Mouse (Mus musculus): ENCODE results near the gene Diras1. TPM values are rescaled to one million over a fixed set of nuclear protein-coding genes. Genes with fewer than 3 reads are reported as not detected.

The Diras1 gene
- polyA plus RNA-seq, 1 experiment from 2014 or later: 0.08 TPM

- Histone ChIP-seq H3K4me3 (ENCODE audit: low read depth, low read length) (no peak overlapping the region), H3K9me3 (ENCODE audit: low read depth, low read length) (no peaks in the 10 kb centered on the region), H3K36me3 (ENCODE audit: insufficient read depth) (peaks cover 17% of the 10 kb centered on the region; the same call in 1 of the 2 replicates), H3K4me1 (ENCODE audit: insufficient read depth) (no peaks in the 10 kb centered on the region), H3K27me3 (ENCODE audit: insufficient read depth, low read length) (peaks cover 20% of the 10 kb centered on the region), H3K9ac (no peak overlapping the region), H3K27ac (ENCODE audit: low read depth) (no peak overlapping the region), H3K4me2 (no peak overlapping the region)
- DNase-seq (no peak), ATAC-seq (ENCODE audit: insufficient read depth) (no peak)
- 61% methylated on average over 10 of the region's 10 CpGs for WGBS
- TF ChIP-seq CTCF (IDR thresholded peaks at IDR 0.05; ENCODE audit: low read depth): no peak
These were observed 3.6 kb upstream of the Diras1 start for GRCm38 (mm10) chr10:81029031-81029430.

GRCm38 (mm10) chr10:81028219-81028618 lies 2.8 kb upstream of the Diras1 start:
- Histone ChIP-seq H3K27me3 (ENCODE audit: insufficient read depth, low read length) (peaks cover 22% of the 10 kb centered on the region), H3K27ac (ENCODE audit: low read depth) (no peak overlapping the region), H3K4me3 (ENCODE audit: low read depth, low read length) (no peak overlapping the region), H3K4me1 (ENCODE audit: insufficient read depth) (no peaks in the 10 kb centered on the region), H3K9me3 (ENCODE audit: low read depth, low read length) (no peaks in the 10 kb centered on the region), H3K36me3 (ENCODE audit: insufficient read depth) (peaks cover 17% of the 10 kb centered on the region; the same call in 1 of the 2 replicates), H3K4me2 (no peak overlapping the region), H3K9ac (no peak overlapping the region)
- ATAC-seq (ENCODE audit: insufficient read depth): no peak
- TF ChIP-seq CTCF (IDR thresholded peaks at IDR 0.05; ENCODE audit: low read depth): no peak
- no peak for DNase-seq

DNA sequence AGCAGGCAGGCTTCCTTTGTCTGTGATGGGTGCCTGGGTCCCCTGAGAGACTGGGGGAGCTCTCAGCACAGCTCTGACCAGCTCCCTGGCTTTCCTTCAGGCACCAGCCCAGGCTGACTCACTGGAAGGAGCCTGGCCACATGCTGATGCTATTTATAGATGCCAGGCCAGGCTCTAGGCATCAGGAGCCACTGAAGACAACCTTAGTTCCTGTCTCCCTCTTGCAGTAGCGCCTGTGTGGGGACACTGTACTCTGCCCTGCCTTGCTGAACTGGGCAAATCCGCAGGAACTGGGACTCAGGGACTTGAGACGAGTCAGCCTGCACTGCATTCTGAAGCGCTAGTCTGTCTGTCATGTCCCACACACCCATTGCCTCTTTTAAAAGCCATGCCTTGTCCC lies 1.9 kb upstream of the Diras1 start:
- DNase-seq (no peak), ATAC-seq (ENCODE audit: insufficient read depth) (no peak)
- TF ChIP-seq CTCF (IDR thresholded peaks at IDR 0.05; ENCODE audit: low read depth): no peak
- no peaks in the 10 kb centered on the region for H3K4me1 ChIP-seq (ENCODE audit: insufficient read depth)
- peaks cover 25% of the 10 kb centered on the region for H3K27me3 ChIP-seq (ENCODE audit: insufficient read depth, low read length)
- no peak overlapping the region for H3K27ac ChIP-seq (ENCODE audit: low read depth)
- H3K4me3 ChIP-seq (ENCODE audit: low read depth, low read length): no peak overlapping the region
- H3K9me3 ChIP-seq (ENCODE audit: low read depth, low read length): no peaks in the 10 kb centered on the region
- H3K4me2 ChIP-seq: no peak overlapping the region
- H3K9ac ChIP-seq: no peak overlapping the region
- 60% methylated on average over 4 of the region's 4 CpGs for WGBS
- H3K36me3 ChIP-seq (ENCODE audit: insufficient read depth): peaks cover 13% of the 10 kb centered on the region; the same call in 1 of the 2 replicates

DNA sequence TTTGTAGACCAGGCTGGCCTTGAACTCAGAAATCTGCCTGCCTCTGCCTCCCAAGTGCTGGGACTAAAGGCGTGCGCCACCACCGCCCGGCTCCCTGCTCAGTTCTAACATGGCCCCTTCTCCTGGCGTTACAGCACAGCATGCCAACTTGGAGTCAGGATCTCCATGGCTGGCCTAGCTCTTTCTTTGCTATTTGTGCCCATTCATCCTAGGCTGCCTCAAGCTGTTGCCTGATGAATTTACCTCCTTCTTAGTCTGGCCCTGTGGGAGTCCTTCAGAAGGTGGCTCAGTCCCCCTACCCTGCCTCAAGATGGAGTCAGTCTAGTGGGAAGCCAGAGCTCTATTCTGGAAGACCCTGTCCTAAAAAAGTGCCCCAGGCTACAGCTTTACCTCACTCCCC lies 1.4 kb upstream of the Diras1 start:
- no peaks in the 10 kb centered on the region for H3K9me3 ChIP-seq (ENCODE audit: low read depth, low read length)
- no peaks in the 10 kb centered on the region for H3K4me1 ChIP-seq (ENCODE audit: insufficient read depth)
- H3K36me3 ChIP-seq (ENCODE audit: insufficient read depth): peaks cover 11% of the 10 kb centered on the region; the same call in 1 of the 2 replicates
- ATAC-seq (ENCODE audit: insufficient read depth): no peak
- no peak overlapping the region for H3K27ac ChIP-seq (ENCODE audit: low read depth)
- H3K9ac ChIP-seq: no peak overlapping the region
- peaks cover 30% of the 10 kb centered on the region for H3K27me3 ChIP-seq (ENCODE audit: insufficient read depth, low read length)
- DNase-seq: no peak
- 88% methylated on average over 5 of the region's 5 CpGs for WGBS
- H3K4me2 ChIP-seq: no peak overlapping the region
- H3K4me3 ChIP-seq (ENCODE audit: low read depth, low read length): no peak overlapping the region
- no peak for TF ChIP-seq CTCF (IDR thresholded peaks at IDR 0.05; ENCODE audit: low read depth)

DNA sequence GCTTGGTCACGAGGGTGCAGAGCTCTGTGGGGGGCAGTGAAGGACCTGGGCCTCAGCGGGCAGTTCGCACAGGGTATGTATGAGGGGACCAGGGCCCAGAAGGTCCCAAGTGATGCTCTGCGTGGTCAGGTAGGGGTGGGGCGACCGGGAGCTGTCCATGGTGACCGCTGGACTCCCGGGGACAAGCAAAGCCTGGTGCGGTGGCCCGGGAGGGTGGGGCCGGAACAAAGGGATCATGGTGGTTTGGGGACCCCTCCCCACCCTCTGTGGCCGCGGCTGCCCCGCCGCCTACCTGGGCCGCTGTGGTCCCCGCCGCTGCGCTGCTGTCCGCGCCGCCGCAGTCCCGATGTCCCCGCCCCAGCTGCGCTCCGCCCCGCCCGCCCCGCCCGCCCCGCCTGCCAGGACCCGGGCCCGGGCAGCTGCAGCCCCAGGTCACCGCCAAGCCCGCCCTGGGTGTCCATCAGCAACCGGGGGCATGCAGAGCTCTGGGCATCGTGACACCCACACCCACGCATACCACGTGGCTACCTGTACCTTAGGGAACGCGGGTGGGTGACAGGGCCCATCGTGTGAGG lies 328 bp downstream of the Diras1 start:
- Histone ChIP-seq H3K27ac (ENCODE audit: low read depth) (no peak overlapping the region), H3K27me3 (ENCODE audit: insufficient read depth, low read length) (peaks cover 33% of the 10 kb centered on the region), H3K36me3 (ENCODE audit: insufficient read depth) (no peaks in the 10 kb centered on the region), H3K4me1 (ENCODE audit: insufficient read depth) (no peaks in the 10 kb centered on the region), H3K9ac (peak overlapping the region; percentile 23; the same call in 1 of the 2 replicates), H3K4me3 (ENCODE audit: low read depth, low read length) (peak overlapping the region; percentile 20), H3K4me2 (peak overlapping the region; percentile 54), H3K9me3 (ENCODE audit: low read depth, low read length) (no peaks in the 10 kb centered on the region)
- WGBS: 2% methylated on average over 29 of the region's 43 CpGs
- no peak for DNase-seq
- ATAC-seq (ENCODE audit: insufficient read depth): no peak; the same call in 1 of the 2 replicates
- no peak for TF ChIP-seq CTCF (IDR thresholded peaks at IDR 0.05; ENCODE audit: low read depth)

GRCm38 (mm10) chr10:81024346-81024937 lies 1.0 kb downstream of the Diras1 start:
- H3K4me2 ChIP-seq: no peak overlapping the region; the same call in 1 of the 2 replicates
- no peak overlapping the region; the same call in 1 of the 2 replicates for H3K9ac ChIP-seq
- no peaks in the 10 kb centered on the region for H3K36me3 ChIP-seq (ENCODE audit: insufficient read depth)
- no peak for ATAC-seq (ENCODE audit: insufficient read depth)
- no peak overlapping the region for H3K4me3 ChIP-seq (ENCODE audit: low read depth, low read length)
- no peaks in the 10 kb centered on the region for H3K4me1 ChIP-seq (ENCODE audit: insufficient read depth)
- TF ChIP-seq CTCF (IDR thresholded peaks at IDR 0.05; ENCODE audit: low read depth): no peak
- no peak for DNase-seq
- H3K27me3 ChIP-seq (ENCODE audit: insufficient read depth, low read length): peaks cover 33% of the 10 kb centered on the region
- WGBS: 68% methylated on average over 5 of the region's 5 CpGs
- H3K9me3 ChIP-seq (ENCODE audit: low read depth, low read length): no peaks in the 10 kb centered on the region
- no peak overlapping the region for H3K27ac ChIP-seq (ENCODE audit: low read depth)

- Histone ChIP-seq H3K9ac (no peak overlapping the region), H3K36me3 (ENCODE audit: insufficient read depth) (no peaks in the 10 kb centered on the region), H3K27me3 (ENCODE audit: insufficient read depth, low read length) (peaks cover 33% of the 10 kb centered on the region), H3K4me1 (ENCODE audit: insufficient read depth) (no peaks in the 10 kb centered on the region), H3K27ac (ENCODE audit: low read depth) (no peak overlapping the region), H3K4me2 (no peak overlapping the region), H3K9me3 (ENCODE audit: low read depth, low read length) (no peaks in the 10 kb centered on the region), H3K4me3 (ENCODE audit: low read depth, low read length) (no peak overlapping the region)
- ATAC-seq (ENCODE audit: insufficient read depth) (no peak), DNase-seq (peak; percentile 32)
- WGBS: 65% methylated on average over 8 of the region's 8 CpGs
- TF ChIP-seq CTCF (IDR thresholded peaks at IDR 0.05; ENCODE audit: low read depth): peak; percentile 49
These were observed 2.7 kb downstream of the Diras1 start for GRCm38 (mm10) chr10:81022744-81023143.
